Mouse (Mus musculus) liver, adult 2 months (tissue): ENCODE data around the gene Nav2.

Experiments used
- CTCF ChIP-seq: fragments of 200-500 bp; IDR thresholded peaks from 2 replicates; pipeline ENCODE4 v1.5.1; 2011; ENCODE audit warnings: low read depth, low read length, control low read depth
- POLR2A ChIP-seq: fragments of 200-500 bp; IDR thresholded peaks from 2 replicates; pipeline ENCODE4 v1.6.1; 2011; ENCODE audit warnings: low read length, control low read depth; ENCODE audit not compliant: insufficient read depth; ENCODE audit errors: extremely low read depth

GRCm38 (mm10) chr7:49206775-49207676 lies 298.5 kb downstream of the Nav2 start:
- TF ChIP-seq CTCF (no peak), POLR2A (no peak)
